Mouse (Mus musculus) cortical plate, adult 2 months (tissue): ENCODE results near the gene BC048679. TPM values are rescaled to one million over a fixed set of nuclear protein-coding genes. Genes with fewer than 3 reads are reported as not detected.

Experiments used
- H3K27ac ChIP-seq: fragments of 200-500 bp; 2 replicates; pipeline ENCODE4 v1.5.1; 2012; ENCODE audit warnings: low read length, control low read depth, inconsistent platforms; ENCODE audit not compliant: insufficient read depth
- H3K4me1 ChIP-seq: fragments of 200-500 bp; 2 replicates; pipeline ENCODE4 v1.6.1; 2011; ENCODE audit warnings: low read length; ENCODE audit not compliant: control insufficient read depth, insufficient read depth
- H3K4me3 ChIP-seq: fragments of 200-500 bp; 2 replicates; pipeline ENCODE4 v1.5.1; 2011; ENCODE audit warnings: mild to moderate bottlenecking, low read length, control low read depth; ENCODE audit not compliant: insufficient read depth
- CTCF ChIP-seq: fragments of 200-500 bp; IDR thresholded peaks from 2 replicates; pipeline ENCODE4 v1.5.1; 2011; ENCODE audit warnings: mild to moderate bottlenecking, control low read depth, low read length; ENCODE audit not compliant: insufficient read depth; ENCODE audit errors: extremely low read depth
- POLR2A ChIP-seq: fragments of 200-500 bp; IDR thresholded peaks from 2 replicates; pipeline ENCODE4 v1.6.1; 2011; ENCODE audit warnings: mild to moderate bottlenecking, low read length, control low read depth; ENCODE audit not compliant: insufficient read depth; ENCODE audit errors: extremely low read depth
- polyA plus RNA-seq: library from polyadenylated mRNA; depleted of rRNA; stranded (reverse); fragments of >200 nt; gene quantifications from 2 replicates; pipeline ENCODE4 v1.2.3, GENCODE M21; 2012; rRNA removed

BC048679 gene
- polyA plus RNA-seq, 1 experiment, result not detected

DNA sequence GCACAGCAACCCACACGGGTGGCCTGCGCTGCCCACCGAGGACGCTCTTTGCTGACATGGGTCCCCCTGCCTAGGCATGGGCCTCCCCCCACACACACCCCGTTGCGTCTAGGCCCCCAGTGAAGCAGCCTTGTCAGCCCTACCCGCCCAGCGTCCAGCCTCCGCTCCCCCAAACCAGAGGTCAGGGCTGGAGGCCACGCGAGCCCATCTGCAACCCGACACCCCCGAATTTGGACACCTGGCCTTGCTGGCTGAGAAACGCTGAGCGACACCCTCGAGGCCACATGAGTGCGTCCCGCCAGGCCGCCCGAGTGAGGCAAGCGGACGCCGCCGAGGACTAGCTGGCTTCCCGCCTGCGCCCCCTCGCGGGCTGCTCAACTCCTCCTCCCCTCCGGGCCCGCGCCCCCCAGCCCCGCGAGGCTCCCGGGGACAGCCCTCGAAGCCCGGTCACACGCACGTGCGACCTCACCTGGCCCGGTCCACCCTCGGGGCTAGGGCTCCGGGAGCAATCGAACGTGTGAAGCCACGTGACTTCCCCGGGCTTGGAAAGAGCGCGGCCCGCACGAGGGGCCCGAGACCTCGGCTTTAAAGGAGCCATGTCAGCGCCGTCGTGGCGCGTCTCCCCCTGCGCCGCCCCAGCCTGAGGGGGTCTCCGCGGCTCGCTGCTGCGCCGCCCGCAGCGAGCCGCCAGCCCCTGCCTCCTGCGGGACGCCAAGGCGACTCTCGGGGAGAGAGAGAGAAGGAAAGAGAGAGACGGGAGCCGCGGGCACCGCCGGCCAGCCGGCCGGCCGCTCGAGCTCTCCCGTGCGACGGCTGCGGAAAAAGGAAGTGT lies 44.4 kb downstream of the BC048679 start:
- TF ChIP-seq CTCF (no peak), POLR2A (no peak)
- peak overlapping the region; percentile 38 for H3K4me3 ChIP-seq
- H3K4me1 ChIP-seq, result 0 out of 2 replicates have a peak, but pooled peaks cover 2% of the 10 kb centered on the region
- peak overlapping the region; percentile 53; the same call in 1 of the 2 replicates for H3K27ac ChIP-seq

DNA sequence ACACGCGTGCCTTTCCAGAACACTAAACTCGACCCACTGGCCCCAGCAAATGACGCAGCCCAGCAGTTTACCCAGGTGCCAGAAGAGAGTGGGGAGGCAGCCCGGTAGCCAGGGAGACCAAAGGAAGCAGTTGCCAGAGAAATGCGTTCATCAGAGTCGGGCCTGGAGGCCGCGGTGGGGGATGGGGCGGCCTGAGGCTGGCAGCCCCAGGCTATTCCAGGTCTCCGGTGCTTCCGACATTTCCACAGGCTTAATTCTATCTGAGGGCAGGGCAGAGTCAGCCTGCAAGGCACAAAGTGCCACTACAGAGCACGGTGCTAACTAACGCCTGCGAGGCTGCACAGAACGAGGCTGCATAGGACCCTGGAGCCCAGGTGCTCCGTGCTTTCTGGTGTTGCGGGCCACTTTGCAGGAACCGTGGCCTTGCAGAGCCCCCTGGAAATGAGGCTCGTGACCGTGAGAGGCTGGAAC lies 45.1 kb downstream of the BC048679 start:
- Histone ChIP-seq H3K27ac (peak overlapping the region; percentile 41; the same call in 1 of the 2 replicates), H3K4me1 (0 out of 2 replicates have a peak, but pooled peaks cover 2% of the 10 kb centered on the region), H3K4me3 (peak overlapping the region; percentile 38)
- TF ChIP-seq POLR2A (no peak), CTCF (no peak)

Other genes starting within 250 kb of the BC048679 start
- gene Rps17, start 153.0 kb downstream of the BC048679 start, polyA plus RNA-seq, result 862 and 880 TPM in 2 replicates
- 128 and 152 TPM in 2 replicates for gene Cpeb1, start 42.8 kb downstream of the BC048679 start, polyA plus RNA-seq
- 154 and 172 TPM in 2 replicates for gene Ap3b2, start 4.4 kb downstream of the BC048679 start, polyA plus RNA-seq
- gene Fsd2, start 68.7 kb upstream of the BC048679 start, polyA plus RNA-seq, result 0.11 and 0.13 TPM in 2 replicates
- 19.9 and 22.3 TPM in 2 replicates for gene Whamm, start 73.0 kb upstream of the BC048679 start, polyA plus RNA-seq
- gene Homer2, start 209.2 kb upstream of the BC048679 start, polyA plus RNA-seq, result 30.8 and 34.6 TPM in 2 replicates